Mouse (Mus musculus) lung, postnatal 4 days (tissue): ENCODE measurements around the gene Tdpoz2.
"Not testable (repeated sequence)": the region's sequence is repeated elsewhere in the genome, so short reads cannot be mapped to it uniquely, and the experiment has no call there.

Source experiments
- DNase-seq, 2 experiments: peaks; one replicate each; pipeline ENCODE4 v3.0.0; 2021

Gene Tdpoz2

DNA sequence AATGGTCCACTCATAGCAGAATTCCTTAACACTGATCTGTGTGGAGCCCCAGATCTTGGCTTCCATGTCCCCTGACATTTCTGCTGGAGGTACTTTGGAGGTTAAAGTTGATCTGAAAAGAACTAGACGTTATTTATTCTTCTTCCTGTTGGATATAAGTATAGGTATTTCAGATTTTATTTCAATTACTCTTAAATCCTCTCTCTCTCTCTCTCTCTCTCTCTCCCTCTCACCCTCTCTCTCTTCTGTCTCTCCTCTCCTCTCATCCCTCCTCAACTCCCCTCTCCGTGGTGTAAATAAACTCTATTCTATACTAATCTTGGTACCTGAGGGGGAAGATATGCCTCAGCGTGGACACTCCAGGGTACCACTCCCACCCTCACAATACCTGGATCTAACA, at the start of gene Tdpoz2:
Gene Tdpoz2 (minus strand): TSS at position 101 of the 400 bp plus-strand sequence.
- DNase-seq = no peak

DNA sequence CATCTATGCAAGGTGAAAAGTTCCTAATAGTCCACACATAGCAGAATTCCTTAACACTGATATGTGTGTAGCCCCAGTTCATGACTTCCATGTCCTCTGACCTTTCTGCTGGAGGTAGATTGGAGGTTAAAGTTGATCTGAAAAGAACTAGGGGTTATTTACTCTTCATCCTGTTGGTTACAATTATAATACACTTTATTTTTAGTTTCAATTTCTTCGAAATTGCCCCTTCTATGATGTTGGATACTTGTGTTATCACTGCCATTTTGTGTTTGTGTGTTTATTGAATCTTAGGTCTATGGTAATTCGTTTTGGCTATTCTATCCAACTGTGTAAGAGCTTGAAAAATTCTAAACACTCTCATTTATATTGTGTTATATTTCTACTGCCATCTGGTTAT, 40.5 kb upstream of the Tdpoz2 start, which contains the start of gene Gm37596:
Gene Gm37596 (minus strand): TSS at position 101 of the 400 bp plus-strand sequence.
- DNase-seq = not testable (repeated sequence)

DNA sequence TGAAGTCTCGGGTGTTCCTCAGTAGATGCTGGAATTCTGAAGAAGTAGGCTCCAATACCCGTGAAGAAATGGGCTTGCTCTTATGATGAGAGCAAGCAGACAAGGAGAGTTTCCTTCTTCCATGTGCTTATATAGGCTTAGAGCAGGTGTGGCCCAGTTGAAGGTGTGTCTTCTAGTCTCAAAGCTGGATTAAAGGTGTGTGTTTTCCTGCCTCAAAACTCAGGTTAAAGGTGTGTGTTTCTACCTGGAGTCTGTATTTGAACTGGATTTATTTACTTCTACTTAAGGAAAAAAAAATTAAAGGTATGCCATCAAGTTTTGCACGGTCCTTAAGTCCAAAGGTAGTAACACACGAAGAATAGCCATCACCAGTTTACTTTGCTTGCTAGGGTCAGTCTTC, 23.7 kb upstream of the Tdpoz2 start, which contains the start of gene Tdpoz1:
Gene Tdpoz1 (minus strand): TSS at position 101 of the 400 bp plus-strand sequence.
- not testable (repeated sequence) for DNase-seq

DNA sequence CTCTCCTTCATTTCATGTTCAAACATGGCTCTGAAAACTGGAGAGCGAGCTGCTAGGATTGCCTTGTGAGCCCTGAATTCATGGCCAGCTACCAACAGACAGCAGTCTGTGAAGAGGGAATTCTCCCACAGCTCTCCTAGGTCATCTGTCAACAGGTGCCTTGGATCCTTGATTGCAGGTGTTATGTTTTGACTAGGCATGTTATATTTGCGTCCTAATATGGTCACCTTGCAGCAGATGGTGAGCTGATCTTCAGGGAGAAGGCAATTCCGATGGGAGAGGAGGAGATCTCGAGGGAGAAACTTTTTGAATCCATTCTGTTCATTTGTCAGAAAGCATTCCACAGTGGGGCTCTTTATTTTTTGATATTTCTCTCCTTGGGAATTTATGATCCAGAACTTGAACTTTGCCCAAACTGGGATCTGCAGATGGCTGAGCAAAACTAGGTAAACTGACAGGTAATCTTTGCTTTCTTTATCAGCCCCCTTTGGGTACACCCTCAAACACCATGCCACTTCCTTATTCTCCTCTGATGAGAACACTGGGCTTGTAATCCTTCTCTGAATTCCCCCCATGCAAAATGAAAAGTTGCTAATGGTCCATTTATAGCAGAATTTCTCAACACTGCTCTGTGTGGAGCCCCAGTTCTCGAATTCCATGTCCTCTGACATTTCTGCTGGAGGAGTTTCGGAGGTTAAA, 18.5 kb upstream of the Tdpoz2 start:
- not testable (repeated sequence) for DNase-seq

DNA sequence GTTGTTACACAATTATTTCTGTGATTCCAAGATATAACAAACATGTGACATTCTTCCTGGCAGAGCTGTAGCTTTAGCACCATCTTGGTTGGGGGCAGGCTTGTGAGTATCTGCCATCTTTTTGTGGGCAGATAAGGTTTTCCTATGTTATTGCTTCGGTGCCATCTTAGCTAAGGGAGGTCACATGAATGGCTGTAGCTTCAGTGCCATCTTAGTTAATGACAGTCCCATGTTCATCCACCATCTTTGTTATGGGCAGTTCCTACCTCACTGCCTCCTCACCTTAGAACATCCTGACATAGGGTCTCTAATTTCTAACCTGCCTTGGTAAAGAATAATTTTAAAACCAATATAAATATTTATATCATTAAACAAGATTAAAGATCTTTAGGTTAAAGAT, 1.8 kb upstream of the Tdpoz2 start:
- no peak for DNase-seq

DNA sequence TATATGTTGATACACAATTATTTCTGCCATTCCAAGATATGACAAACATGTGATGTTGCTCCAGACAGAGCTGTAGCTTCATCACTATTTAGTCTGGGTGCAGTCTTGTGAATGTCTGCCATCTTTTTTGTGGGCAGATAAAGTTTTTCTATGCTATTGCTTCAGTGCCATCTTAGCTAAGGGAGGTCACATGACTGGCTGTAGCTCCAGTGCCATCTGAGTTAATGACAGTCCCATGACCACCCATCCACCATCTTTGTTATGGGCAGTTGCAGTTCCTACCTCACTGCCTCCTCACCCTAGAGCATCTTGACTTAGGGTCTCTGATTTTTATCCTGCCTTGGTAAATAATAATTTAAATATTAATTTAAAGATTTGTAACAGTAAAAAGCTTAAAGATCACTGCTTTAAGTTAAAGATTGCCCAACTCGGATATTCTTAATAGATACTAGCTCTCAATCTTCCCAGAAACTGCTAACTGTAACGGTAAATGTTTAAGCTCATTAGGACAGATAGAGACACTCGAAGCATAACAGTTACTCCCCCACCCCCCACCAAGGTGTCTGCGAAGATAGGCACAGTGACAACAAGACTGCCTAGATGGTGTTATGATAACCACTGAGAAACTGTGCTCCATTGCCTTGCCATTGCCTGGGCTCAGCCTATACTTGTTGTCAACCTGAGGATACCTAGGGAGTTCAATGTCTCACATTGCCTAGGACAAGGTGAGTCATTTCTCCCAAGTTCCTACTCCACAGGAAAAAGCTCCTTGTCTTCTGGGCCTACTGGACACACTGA, 21.4 kb downstream of the Tdpoz2 start:
- not testable (repeated sequence) for DNase-seq

DNA sequence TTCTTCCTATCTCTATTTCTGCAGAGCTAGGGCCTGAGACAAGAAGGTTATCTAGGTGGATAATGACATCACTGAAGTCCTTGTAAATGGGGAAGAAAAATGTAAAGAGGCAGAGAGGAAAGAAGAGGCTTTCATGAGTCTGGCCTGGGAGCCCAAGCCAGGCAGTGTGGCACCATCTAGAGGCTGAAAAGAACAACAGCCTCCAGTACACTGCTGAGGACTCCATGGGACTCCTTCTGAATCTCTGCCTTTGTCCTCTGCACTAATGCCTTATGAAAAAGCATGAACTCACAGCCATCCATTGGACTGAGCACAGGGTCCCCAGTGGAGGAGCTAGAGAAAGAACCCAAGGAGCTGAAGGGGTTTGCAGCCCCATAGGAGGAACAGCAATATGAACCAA, 43.5 kb downstream of the Tdpoz2 start:
- DNase-seq = peak; percentile 31 to 36

DNA sequence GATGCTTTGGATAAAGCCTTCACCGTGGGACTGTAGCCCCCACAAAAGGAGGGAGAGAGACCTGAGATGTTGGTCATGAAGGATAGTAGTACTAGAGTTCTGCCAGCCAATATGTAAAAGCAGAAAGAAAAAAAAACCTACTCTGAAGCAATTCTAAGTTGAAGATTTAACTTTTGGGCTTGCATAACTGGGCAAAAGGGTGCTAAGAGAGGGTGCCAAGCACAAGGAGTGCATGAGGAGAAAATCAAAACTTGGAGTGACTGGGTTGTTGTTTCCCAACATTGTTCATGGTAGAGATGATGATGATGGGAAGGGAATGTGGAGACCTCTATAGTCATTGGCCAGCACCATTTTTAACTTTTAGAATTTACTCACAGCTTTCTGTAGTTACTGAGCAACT, 50.6 kb downstream of the Tdpoz2 start:
- no peak for DNase-seq
